Mouse (Mus musculus): Measurements from ENCODE around the gene St5.

Gene St5

GRCm38 (mm10) chr7:109480765-109481197, 222.6 kb downstream of the St5 start:
- DNase-seq (ENCODE audit: low read depth): no peak

DNA sequence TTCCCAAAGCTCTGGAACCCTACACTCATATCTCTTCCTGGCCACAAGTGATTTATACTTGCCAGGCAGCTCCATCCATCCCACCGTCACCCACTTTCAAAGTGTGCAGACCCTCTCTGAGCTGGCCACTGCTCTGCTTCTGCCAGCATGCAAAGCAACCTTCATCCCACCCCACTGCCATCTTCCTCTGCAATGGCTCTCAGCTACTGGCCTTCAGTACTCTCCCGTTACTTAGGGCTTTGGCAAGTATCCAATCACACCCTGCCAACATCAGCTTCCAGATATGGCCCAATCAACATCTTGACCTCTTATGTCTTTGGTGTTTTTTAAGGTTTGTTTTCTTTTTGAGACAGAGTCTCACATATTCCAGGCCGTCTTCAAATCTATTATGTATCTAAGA, 225.5 kb downstream of the St5 start:
- no peak for DNase-seq (ENCODE audit: low read depth)

Data from NIH3T3 (cell line).